Mouse (Mus musculus): ENCODE measurements around the gene 1110032A03Rik. TPM values are rescaled to one million over a fixed set of nuclear protein-coding genes. Genes with fewer than 3 reads are reported as not detected.

The 1110032A03Rik gene
- polyA plus RNA-seq, 1 experiment = 13.1 TPM

DNA sequence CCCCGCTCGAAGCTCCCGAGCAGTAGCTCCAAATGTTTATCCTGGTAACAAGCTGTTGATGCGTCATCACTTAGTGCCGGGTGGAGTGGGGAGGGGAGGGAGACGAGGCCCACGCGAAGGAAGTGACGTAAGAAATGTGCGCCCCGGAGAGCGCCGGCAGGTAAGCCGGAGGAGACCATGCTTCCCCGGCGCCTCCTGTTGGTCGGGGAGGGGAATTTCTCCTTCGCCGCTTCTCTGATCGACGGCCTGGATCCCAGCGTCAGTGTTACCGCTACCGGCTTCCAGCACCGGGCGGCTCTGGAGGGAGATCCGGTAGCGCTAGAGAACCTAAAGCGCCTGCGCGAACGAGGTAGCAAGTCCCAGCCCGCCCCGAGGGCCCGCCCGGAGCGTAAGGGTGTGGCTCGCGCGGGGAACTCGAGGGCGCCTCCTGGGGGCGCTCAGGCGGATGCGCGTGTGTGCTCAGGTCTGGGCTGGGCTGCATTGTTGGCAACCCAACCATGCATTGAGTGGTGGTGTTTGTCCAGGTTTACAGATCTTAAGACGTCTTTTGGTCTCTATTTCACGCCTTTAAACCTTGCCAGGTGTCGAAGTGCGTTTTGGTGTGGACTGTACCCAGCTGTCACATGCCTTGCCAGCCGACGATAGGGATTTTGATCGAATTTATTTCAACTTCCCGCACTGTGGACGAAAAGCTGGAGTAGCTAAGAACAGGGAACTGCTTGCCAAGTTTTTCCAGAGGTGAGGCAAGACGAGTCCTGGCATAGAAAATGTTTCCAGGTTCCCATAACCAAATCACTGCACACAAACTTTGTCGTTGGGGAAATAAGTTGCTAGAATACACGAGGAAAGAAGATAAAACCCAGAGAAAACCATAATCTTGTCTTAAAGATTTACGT is 7.0 kb downstream of the 1110032A03Rik start, which contains the start of gene Fdxacb1:
Fdxacb1 (plus strand) TSS at position 130 of the 896 bp plus-strand sequence.
- no peaks in the 10 kb centered on the region for H3K4me1 ChIP-seq (ENCODE audit: control insufficient read depth, insufficient read depth, low read length)
- TF ChIP-seq CTCF (IDR thresholded peaks at IDR 0.05; ENCODE audit: low read depth, low read length) = peak; percentile 53
- TF ChIP-seq EP300 (IDR thresholded peaks at IDR 0.05; ENCODE audit: insufficient read depth, low read depth, low read length) = no peak
- no peaks in the 10 kb centered on the region for H3K27me3 ChIP-seq (ENCODE audit: control insufficient read depth, insufficient read depth, low read length, poor library complexity, severe bottlenecking)
- peak within 1 kb of the TSS; percentile 68 for H3K27ac ChIP-seq (ENCODE audit: insufficient read depth, low read length)
- peak within 1 kb of the TSS; percentile 69 for H3K9ac ChIP-seq (ENCODE audit: low read depth, poor library complexity, severe bottlenecking)
- H3K4me3 ChIP-seq (ENCODE audit: low read depth, low read length) = peak within 1 kb of the TSS; percentile 74
- no peaks in the 10 kb centered on the region for H3K9me3 ChIP-seq (replicated peaks; ENCODE audit: control insufficient read depth, insufficient read depth, low read length, poor library complexity, severe bottlenecking)
- H3K36me3 ChIP-seq (ENCODE audit: control insufficient read depth, insufficient read depth, low read length, poor library complexity, severe bottlenecking) = 0 out of 2 replicates have a peak, but pooled peaks cover 2% of the 10 kb centered on the region

DNA sequence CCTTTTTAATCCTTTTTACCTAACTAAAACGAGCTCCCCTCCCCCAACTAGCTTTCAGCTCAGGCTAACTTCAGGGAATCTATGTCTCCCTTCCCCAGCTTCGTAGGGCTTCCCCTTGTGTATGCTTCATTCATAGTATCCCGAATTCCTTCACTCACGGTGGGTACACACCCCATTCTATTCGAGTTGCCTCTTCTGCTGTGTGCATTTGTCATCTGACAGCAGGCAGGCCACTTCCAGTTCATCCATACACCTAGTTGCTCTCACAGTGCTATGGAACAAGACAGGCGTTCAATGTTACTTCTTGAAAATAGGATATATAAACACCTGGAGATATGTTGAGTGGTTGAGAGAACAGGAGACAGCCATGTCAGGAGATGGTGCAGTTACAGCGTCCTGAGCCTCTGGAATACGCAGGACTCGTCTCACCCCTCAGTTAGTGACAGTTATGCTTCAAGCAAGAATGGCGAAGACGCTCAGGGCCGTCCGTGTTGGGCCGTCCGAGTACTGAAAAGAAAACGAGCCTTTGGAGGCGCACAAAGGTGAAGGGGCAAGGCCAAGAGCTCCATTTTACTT is 7.7 kb downstream of the 1110032A03Rik start:
- Histone ChIP-seq H3K27me3 (ENCODE audit: control insufficient read depth, insufficient read depth, low read length, poor library complexity, severe bottlenecking) (no peaks in the 10 kb centered on the region), H3K9me3 (replicated peaks; ENCODE audit: control insufficient read depth, insufficient read depth, low read length, poor library complexity, severe bottlenecking) (no peaks in the 10 kb centered on the region), H3K36me3 (ENCODE audit: control insufficient read depth, insufficient read depth, low read length, poor library complexity, severe bottlenecking) (0 out of 2 replicates have a peak, but pooled peaks cover 2% of the 10 kb centered on the region), H3K4me3 (ENCODE audit: low read depth, low read length) (peak overlapping the region; percentile 74), H3K27ac (ENCODE audit: insufficient read depth, low read length) (no peak overlapping the region), H3K4me1 (ENCODE audit: control insufficient read depth, insufficient read depth, low read length) (no peaks in the 10 kb centered on the region), H3K9ac (ENCODE audit: low read depth, poor library complexity, severe bottlenecking) (peak overlapping the region; percentile 69)
- TF ChIP-seq CTCF (IDR thresholded peaks at IDR 0.05; ENCODE audit: low read depth, low read length) (no peak), POLR2A (IDR thresholded peaks at IDR 0.05; ENCODE audit: insufficient read depth, low read length) (no peak), EP300 (IDR thresholded peaks at IDR 0.05; ENCODE audit: insufficient read depth, low read depth, low read length) (no peak)

DNA sequence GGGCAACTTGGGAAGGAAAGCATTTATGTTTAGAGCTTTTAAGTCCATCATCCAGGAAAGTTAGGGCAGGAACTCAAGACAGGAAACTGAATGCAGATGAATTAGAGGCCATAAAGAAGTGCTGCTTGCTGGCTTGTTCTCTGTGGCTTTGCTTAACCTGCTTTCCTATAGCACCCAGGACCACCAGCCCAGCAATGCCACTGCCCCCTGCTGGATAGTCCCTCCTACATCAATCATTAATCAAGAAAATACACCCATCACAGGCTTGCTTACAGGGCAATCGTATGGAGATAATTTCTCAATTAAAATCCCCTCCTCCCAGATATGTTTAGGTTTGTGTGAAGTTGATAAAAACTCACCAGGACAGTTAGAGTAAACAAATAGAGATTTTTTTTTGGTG is 12.0 kb downstream of the 1110032A03Rik start:
- H3K4me3 ChIP-seq (ENCODE audit: low read depth, low read length) = no peak overlapping the region
- no peak overlapping the region for H3K27ac ChIP-seq (ENCODE audit: insufficient read depth, low read length)
- H3K9ac ChIP-seq (ENCODE audit: low read depth, poor library complexity, severe bottlenecking) = no peak overlapping the region
- H3K27me3 ChIP-seq (ENCODE audit: control insufficient read depth, insufficient read depth, low read length, poor library complexity, severe bottlenecking) = no peaks in the 10 kb centered on the region
- H3K36me3 ChIP-seq (ENCODE audit: control insufficient read depth, insufficient read depth, low read length, poor library complexity, severe bottlenecking) = no peaks in the 10 kb centered on the region
- no peaks in the 10 kb centered on the region for H3K4me1 ChIP-seq (ENCODE audit: control insufficient read depth, insufficient read depth, low read length)
- no peak for TF ChIP-seq POLR2A (IDR thresholded peaks at IDR 0.05; ENCODE audit: insufficient read depth, low read length)
- TF ChIP-seq EP300 (IDR thresholded peaks at IDR 0.05; ENCODE audit: insufficient read depth, low read depth, low read length) = no peak
- peak; percentile 76 for TF ChIP-seq CTCF (IDR thresholded peaks at IDR 0.05; ENCODE audit: low read depth, low read length)
- no peaks in the 10 kb centered on the region for H3K9me3 ChIP-seq (replicated peaks; ENCODE audit: control insufficient read depth, insufficient read depth, low read length, poor library complexity, severe bottlenecking)

- no peak overlapping the region for H3K27ac ChIP-seq (ENCODE audit: insufficient read depth, low read length)
- no peaks in the 10 kb centered on the region for H3K4me1 ChIP-seq (ENCODE audit: control insufficient read depth, insufficient read depth, low read length)
- H3K27me3 ChIP-seq (ENCODE audit: control insufficient read depth, insufficient read depth, low read length, poor library complexity, severe bottlenecking) = no peaks in the 10 kb centered on the region
- no peaks in the 10 kb centered on the region for H3K36me3 ChIP-seq (ENCODE audit: control insufficient read depth, insufficient read depth, low read length, poor library complexity, severe bottlenecking)
- TF ChIP-seq POLR2A (IDR thresholded peaks at IDR 0.05; ENCODE audit: insufficient read depth, low read length) (no peak), EP300 (IDR thresholded peaks at IDR 0.05; ENCODE audit: insufficient read depth, low read depth, low read length) (no peak), CTCF (IDR thresholded peaks at IDR 0.05; ENCODE audit: low read depth, low read length) (no peak)
- H3K9ac ChIP-seq (ENCODE audit: low read depth, poor library complexity, severe bottlenecking) = no peak overlapping the region
- no peaks in the 10 kb centered on the region for H3K9me3 ChIP-seq (replicated peaks; ENCODE audit: control insufficient read depth, insufficient read depth, low read length, poor library complexity, severe bottlenecking)
- H3K4me3 ChIP-seq (ENCODE audit: low read depth, low read length) = no peak overlapping the region
These were observed 13.6 kb downstream of the 1110032A03Rik start for GRCm38 (mm10) chr9:50761520-50762243.

- TF ChIP-seq EP300 (IDR thresholded peaks at IDR 0.05; ENCODE audit: insufficient read depth, low read depth, low read length) (no peak), POLR2A (IDR thresholded peaks at IDR 0.05; ENCODE audit: insufficient read depth, low read length) (no peak), CTCF (IDR thresholded peaks at IDR 0.05; ENCODE audit: low read depth, low read length) (no peak)
- H3K27ac ChIP-seq (ENCODE audit: insufficient read depth, low read length) = no peak overlapping the region
These were observed 18.6 kb downstream of the 1110032A03Rik start for GRCm38 (mm10) chr9:50756711-50757110.

More at GRCm38 (mm10) chr9:50756711-50757110, 18.6 kb downstream of the 1110032A03Rik start:
- Histone ChIP-seq H3K27me3 (ENCODE audit: control insufficient read depth, insufficient read depth, low read length, poor library complexity, severe bottlenecking) (no peaks in the 10 kb centered on the region), H3K9ac (ENCODE audit: low read depth, poor library complexity, severe bottlenecking) (no peak overlapping the region), H3K36me3 (ENCODE audit: control insufficient read depth, insufficient read depth, low read length, poor library complexity, severe bottlenecking) (no peaks in the 10 kb centered on the region), H3K9me3 (replicated peaks; ENCODE audit: control insufficient read depth, insufficient read depth, low read length, poor library complexity, severe bottlenecking) (no peaks in the 10 kb centered on the region), H3K4me3 (ENCODE audit: low read depth, low read length) (no peak overlapping the region), H3K4me1 (ENCODE audit: control insufficient read depth, insufficient read depth, low read length) (peaks cover 2% of the 10 kb centered on the region)
